Mouse (Mus musculus) adrenal gland, postnatal 10 days (tissue): ENCODE measurements around the gene Mrvi1. TPM values are rescaled to one million over a fixed set of nuclear protein-coding genes. Genes with fewer than 3 reads are reported as not detected.
"Not testable (repeated sequence)": the region's sequence is repeated elsewhere in the genome, so short reads cannot be mapped to it uniquely, and the experiment has no call there.

Source experiments
- DNase-seq: peaks from one replicate; pipeline ENCODE4 v3.0.0; 2021; ENCODE audit warnings: mixed read lengths
- total RNA-seq, 2 experiments: library from RNA; stranded (reverse); gene quantifications; 2 replicates each; pipeline ENCODE4 v1.2.3; 2021

The Mrvi1 gene
- total RNA-seq, 2 experiments from 2014 or later, result 13.6 to 13.9 TPM

- no peak for DNase-seq
Measured at GRCm38 (mm10) chr7:110941116-110941521, 41.1 kb downstream of the Mrvi1 start.

DNA sequence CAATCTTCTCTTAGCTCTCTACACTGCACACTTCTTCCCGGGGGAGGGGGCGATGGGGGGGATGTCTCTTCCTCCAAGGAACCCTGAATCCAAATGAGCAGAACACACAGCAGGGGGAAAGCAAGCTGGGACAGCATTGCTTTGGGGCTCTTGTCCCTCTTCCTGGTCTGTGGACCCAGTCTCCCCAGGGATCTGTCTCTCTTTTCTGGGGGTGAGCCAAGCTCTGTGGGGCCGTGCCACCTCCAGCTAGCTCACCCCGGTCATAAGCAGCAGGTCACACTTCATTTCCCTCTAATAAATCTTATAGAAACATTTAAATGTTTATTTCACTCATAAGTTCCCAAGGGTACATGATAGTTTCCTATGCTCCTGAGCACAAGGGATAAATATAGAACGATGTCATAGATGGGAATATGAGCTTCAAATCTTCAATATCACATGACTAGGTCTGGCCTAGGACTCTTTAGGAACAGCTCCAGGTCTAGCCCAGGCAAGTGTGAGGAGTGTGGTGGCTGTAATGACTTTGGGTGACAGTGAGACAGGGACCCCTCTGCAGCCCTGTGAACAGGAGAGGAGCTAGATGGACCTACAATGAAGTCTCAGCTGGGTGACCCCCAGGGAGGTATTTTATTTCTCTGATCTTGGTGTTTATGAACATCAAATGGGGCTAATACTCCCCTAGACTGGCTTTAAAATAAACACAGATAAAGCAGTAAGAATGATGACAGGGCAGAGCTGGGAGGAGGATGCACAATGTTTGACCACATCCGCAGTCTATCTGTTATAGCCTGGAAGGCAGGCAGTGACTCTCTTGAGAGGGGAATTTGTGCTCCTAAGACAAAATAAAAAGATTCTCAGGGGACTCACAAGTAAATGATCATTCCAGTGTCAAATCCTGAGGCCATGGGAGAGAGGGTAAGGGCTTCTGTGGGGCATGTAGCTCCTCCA is 46.2 kb downstream of the Mrvi1 start:
- no peak for DNase-seq

DNA sequence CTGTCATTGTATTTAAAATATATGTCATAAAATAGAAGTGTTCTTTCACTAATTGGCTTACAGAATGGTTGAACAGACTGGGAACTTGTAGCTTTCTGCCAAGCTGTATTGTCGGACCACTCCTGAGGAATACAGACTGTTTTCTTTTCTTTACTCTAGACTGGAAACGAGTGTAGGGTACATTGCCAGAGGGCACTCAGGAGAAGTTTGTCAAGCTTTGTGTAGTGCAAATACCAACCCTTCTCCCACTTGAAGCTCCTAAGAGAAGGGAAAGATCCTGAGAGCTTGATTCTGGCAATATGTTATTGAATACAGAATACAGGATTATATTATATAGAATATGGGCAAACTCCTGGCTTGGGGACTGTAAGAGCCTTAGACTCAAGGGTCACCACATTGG is 48.3 kb downstream of the Mrvi1 start:
- DNase-seq, result no peak

GRCm38 (mm10) chr7:110933329-110933728 is 48.9 kb downstream of the Mrvi1 start:
- no peak for DNase-seq

- peak; percentile 57 for DNase-seq
Measured at GRCm38 (mm10) chr7:110930118-110930854, 52.0 kb downstream of the Mrvi1 start.

GRCm38 (mm10) chr7:110926562-110926961 is 55.7 kb downstream of the Mrvi1 start:
- no peak for DNase-seq

DNA sequence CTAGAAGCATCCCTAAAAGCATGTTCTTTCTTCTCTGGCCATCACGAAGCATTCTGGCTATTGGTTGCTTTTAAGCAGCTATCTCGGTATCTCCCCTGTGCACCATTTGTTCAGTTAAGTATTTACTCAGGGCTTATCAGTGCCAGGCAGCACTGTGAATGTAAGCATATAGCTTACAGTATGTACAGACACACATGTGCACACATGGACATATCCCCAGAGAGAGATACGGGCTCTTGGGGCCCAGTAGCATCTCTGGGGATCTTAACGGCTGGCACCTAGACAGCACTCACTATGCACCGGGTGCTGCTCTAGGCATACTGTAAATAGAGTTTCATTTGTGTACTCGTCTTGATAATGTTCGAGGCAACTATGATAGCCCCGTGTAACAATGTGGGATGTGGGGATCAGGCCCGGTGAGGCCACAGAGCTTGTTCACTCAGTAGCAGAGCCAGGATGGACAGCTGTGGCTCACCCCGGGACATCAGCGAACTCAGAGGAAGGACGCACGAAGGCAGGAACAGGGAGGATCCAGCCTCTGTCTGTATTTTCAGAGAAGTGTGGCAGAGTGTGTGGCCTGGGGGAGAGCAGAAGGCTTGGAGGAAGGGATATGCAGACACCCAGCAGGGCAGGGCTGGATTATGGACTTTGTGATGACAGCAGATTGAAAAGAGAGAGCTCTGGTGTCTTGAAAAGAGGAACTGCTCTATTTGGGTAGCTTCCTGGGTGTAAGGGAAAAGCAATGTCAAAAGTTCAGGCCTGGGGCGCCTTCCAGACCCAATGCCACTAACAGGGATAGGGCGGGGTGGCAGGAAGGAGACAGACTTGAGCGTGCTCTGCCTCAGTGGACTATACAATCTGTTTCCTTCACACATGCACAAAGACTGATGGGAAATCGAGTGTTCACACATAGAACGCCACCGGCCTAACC is 61.7 kb downstream of the Mrvi1 start:
- DNase-seq, result no peak

DNA sequence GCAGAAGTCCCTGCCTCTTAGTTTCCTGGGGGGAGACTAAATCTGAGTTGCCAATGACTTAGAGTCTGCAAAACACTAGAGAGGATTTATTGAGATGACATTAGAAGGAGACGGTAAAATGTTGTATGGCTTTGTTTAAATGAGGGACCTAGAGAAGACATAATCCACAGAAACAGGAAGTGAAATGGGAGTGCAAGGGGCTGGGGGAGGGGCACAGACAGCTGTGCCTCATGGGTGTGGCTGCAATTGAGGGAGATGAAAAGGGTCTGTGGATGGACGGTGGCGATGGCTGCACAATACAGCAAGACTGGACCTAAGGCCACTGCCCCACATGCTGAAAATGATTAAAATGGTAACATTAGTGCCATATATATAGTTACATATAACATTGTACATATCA is 62.5 kb downstream of the Mrvi1 start:
- peak; percentile 14 for DNase-seq

- DNase-seq, result no peak
Measured at GRCm38 (mm10) chr7:110915913-110916312, 66.3 kb downstream of the Mrvi1 start.

GRCm38 (mm10) chr7:110914531-110914930 is 67.7 kb downstream of the Mrvi1 start:
- DNase-seq, result no peak

DNA sequence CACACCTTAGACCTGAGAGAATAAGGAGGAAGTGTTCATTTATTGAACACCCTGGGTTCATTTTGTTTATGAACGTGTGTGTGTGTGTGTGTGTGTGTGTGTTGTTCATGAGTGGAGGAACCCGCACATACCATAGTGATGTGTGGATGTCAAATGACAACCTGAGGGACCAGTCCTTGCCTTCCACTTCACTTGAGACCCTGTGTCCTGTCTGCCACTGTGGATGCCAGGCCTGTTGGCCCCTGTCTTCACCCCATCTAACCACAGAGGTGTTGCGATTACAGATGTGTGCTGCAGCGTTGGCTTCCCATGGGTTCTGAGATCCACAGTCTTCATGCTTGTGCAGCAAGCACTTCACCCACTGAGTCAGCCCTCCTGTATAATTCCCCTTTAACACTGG is 68.5 kb downstream of the Mrvi1 start:
- no peak for DNase-seq

DNA sequence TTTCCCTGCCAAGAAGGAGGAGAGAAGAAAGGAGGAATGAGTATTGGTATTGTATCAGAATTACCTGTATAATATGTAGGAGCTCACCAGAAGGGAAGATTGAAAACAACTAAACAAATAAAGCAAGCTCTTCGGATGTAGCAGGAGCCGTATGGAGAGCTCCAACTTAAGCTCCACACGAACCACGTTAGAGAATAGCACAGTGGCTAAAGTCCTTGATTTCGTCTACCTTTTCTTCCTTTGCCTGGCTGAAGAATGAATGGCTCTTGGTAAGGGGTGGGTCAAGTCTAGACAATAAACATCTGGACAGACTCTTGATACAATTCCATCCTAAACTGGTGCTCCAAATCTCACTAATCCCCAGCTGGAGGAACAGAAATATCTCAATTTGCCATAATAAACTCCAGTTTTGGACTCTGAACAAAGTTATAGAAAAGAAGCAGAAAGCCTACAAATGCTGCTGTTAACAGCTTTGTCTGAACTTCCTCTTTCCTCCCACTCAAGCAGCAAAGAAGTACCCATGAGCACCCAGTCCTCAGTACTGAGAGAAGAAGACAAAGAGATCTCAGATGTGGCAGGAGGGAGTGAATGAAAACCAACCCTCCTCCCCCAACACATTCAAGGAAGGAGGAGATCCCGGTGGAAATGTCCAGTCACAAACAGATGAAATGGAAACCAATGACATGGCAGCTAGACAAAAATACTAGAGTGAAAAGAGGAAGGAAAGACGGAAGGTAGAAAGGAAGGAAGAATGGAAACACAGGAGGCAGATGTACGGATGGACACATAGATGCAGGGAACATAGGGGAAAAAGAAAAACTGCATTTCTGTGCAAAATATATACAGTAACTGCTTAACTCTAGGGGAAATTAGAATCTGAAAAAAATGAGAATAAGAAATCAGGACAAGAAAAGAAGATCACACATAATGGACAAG is 73.8 kb downstream of the Mrvi1 start:
- no peak for DNase-seq

GRCm38 (mm10) chr7:110906566-110906965 is 75.7 kb downstream of the Mrvi1 start:
- no peak for DNase-seq

GRCm38 (mm10) chr7:110903226-110903625 is 79.0 kb downstream of the Mrvi1 start:
- DNase-seq, result no peak

DNA sequence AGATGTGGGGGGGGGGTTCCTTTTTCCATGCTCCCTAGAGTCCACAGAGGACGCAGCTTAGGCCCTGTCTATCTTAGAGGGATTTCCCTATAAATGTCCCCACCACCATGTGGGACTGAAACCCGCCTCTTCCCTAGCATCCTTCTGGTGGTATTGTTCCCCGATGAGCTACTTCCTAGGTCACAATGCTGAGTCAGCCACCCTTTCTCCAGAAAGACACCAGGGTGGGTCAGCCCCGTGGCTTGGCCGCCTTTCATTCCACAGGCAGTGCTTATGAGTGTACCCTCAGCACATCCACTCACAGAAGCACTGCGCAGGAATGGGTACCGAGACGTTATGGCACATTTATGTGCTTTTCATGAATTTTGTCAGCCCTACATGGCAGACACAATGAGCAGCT is 85.1 kb downstream of the Mrvi1 start:
- DNase-seq, result no peak

- no peak for DNase-seq
Measured at GRCm38 (mm10) chr7:110896453-110896852, 85.8 kb downstream of the Mrvi1 start.

- DNase-seq, result not testable (repeated sequence)
Measured at GRCm38 (mm10) chr7:110895772-110896171, 86.5 kb downstream of the Mrvi1 start.

- no peak for DNase-seq
Measured at GRCm38 (mm10) chr7:110894673-110895072, 87.6 kb downstream of the Mrvi1 start.

DNA sequence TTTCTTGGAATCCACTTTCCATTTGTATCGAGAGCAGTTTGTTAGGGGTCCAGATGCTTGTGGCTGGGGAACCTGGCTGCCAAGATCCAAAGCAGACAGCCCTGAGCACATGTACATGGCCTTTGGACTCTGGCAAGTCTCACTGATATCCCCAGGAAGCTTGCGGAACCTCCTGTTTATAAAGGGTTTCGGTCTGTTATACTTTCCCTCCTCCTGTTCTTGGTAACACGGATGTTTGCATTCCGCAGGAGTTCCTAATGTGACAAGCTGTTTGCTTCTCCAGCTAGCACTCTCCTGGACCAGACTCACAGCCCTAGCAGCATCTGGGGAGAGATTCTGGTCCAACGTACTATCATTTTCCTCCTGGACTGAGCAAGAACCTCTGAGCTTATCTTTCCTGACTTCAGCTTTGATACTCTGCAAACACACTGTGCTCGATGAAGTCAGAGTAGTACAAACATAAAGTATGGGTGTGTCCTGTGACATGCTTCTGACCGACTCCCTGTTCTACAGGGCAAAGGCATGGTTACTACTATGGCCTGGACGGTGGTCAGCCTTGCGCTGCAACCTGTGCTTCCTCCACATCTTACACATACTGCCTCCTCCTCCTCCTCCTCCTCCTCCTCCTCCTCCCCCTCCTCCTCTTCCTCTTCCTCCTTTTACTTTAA is 88.2 kb downstream of the Mrvi1 start:
- DNase-seq, result no peak

DNA sequence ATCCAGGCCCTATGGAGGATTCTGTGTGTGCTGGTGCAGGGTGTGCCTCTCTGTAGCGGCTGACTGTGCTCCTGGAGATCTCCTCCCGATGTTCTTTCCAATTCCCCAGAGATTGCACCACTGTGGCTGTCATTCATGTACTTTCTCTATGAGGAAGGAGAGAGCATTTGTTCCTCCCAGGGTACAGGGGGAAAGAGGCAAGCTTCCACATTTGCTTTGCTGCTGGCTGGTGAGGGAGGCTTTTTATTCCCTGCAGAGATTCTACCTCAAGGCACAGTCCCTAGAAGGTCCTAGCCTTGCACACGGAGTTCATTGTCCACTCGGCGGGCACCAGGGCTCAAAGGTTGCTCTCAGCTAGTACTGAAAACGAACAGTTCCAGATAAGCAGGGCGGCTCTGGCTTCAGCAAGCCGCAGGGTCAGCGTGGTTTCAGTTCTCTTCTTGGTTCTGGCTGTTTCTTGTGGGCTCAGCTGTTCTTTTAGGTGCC is 90.7 kb downstream of the Mrvi1 start:
- peak; percentile 38 for DNase-seq
